Mouse (Mus musculus) kidney, postnatal 25 days (tissue): ENCODE results near the gene Smad5.

Experiments used
- DNase-seq, 2 experiments: peaks; one replicate each; pipeline ENCODE4 v3.0.0; 2021; ENCODE audit warnings: mixed read lengths in 2 of 2

Gene Smad5

DNA sequence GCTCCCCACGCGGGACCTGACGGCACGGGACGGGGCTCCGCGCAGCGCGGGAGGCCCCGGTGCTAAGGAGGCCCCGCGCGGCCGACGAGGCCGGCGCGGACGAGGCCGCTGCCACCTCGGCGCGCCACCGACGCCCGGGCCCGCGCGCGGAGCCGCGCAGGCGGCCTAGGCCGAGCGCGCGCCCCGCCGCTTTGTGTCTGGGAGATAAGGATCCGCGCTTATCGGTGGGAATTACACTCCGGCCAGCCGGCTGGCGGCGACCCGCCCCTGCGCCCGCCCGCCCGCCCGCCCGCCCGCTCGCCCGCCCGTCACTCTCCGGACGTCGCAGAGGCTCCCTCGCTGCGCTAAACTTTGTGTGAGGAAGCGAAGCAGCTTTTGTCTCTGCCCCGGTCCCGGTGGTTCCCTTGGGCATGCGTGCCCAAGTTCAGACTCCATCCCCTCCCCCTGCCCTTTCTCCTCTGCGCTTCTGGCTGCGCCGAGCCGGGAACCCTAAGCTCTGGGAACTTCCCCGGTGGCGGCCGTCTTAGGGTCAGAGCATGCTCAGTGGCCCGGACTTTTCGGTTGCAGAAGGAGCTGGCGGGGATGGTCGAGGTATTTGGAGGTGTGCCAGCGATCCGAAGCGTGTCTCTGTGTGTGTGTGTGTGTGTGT lies 536 bp downstream of the Smad5 start:
- DNase-seq = peak; percentile 87 to 92

DNA sequence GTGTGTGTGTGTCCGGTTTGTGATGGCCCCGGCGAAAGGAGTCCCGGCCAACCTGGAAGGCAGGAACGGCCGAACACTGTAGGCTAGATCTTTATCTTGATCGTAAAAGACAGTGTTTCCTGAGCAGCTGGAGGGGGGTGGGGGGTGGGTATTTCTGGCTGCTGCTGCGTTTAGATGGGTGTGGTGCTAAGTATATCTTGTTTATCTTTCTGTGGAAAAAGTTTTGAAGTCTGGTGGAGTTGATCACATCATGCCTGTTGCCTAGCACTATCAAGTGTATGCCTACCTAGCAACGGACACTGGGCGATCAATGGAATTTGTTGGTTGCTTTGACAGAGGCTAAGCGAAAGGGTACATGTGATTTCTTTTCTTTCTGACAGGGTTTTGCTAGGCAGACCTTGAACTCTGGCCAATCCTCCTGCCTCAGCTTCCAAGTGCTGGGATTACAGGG lies 1.1 kb downstream of the Smad5 start:
- DNase-seq = no peak

DNA sequence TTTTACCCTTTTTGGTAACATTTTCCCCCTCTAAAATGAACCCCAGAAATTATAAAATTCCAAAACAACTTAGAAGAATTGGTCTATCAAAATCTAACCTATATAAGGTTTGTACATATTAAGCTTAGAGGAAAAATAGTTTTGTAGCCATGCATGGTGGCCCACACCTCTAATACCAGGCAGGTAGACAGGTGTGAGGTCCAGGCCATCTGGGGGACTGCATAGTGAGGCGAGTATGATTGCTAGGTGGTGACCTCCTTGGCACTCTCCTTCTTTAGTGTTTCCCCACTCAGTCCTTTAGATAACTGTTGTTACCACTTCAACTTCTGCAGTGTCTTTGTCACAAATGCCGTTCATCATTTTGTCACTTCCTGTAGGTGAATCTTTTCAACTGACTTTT lies 1.8 kb downstream of the Smad5 start:
- no peak for DNase-seq

DNA sequence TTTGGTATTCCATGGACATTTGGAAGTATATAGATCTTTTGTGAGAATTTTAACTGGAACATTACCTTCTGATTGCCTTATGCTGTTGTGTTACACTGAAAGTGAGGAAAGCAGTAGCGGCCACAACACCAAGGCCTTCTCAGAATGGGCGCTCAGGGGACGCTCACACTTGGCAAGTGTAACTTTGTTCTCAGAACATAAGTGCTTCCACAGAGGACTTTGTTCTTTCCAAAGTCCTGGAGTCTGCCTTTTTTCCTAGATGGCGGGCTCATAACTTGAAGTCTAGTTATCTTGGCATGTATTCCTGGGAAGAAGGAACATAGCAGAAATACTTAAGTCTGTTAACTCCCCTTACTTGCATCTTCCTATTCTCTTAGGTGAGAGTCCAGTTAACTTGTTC lies 4.3 kb downstream of the Smad5 start:
- DNase-seq = peak; percentile 54 to 79

DNA sequence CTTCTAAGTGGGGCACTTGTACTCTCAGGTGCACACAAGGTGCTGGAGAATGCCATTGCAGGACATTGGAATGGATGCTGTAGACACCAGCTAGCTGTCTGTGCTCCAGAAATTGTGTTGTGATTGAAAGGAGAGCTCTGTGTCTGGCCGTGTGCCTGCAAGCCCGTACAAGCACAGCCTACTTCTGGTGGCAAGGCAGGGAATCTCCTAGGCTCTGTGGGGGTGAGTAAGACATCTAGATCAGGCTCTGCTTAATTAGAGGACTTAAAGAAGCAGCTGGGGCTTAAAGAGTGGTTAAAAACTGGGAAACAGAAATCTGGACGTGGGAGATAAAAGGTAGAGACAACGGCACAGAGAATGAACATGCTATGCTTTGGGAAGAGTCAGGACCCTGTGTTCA lies 4.8 kb downstream of the Smad5 start:
- no peak for DNase-seq

DNA sequence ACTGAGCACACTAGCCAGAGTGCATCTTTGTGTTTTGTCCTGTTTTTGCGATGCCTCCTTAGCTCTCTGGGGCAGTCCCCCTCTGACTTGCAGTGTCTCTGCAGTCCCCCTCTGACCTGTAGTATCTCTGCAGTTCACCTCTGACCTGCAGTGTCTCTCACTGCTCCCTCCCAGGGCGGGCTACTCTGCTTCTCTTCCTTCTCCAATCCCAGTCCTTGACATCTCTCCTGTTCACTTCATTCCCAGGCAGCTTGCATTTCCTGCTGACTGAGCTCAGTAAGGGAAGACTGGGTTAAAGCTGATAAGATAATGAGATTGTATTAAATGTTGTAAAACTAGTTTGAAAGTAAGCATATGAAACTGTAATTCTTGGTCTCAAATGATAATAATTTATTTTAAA lies 7.8 kb downstream of the Smad5 start:
- peak in 1 of 2 experiments; percentile 47 for DNase-seq

DNA sequence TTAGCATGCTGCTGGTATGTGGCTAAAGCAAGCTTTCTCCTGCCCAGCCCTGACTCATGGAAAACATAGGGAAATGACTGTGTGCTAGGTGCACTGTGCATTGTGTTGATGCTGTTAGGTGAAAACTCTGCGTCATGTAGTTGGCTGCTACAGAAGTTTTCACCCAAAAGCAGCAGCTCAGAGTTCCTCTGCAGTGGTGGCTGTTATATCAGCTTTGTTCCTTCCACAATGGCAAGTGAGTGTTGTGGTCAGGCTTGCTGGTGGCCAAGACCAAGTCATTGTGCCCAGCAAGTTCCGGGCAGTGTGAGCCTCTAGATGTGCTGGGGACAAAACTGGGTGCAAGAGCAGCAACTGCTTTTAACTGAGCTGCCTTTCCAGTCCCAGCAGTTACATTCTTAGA lies 9.4 kb downstream of the Smad5 start:
- DNase-seq = no peak

DNA sequence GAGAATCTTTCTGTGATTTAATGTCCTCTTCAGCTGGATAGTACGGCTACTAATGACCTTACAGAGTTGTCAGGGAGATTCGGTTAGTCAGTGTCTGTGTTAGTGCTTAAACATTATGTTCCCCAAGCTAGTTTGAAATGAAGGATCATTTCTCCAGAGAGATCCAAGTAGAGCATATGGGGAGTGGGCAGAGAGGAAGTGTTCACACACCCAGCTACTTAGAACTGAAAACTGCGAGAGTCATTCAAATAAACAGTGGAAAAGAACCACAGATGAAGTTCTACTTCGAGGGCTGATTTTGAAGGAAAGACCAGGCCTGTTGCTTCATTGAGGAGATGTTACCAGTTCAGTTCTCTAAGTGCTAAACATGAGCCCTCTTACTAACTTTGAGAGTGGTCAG lies 23.7 kb downstream of the Smad5 start:
- no peak for DNase-seq

DNA sequence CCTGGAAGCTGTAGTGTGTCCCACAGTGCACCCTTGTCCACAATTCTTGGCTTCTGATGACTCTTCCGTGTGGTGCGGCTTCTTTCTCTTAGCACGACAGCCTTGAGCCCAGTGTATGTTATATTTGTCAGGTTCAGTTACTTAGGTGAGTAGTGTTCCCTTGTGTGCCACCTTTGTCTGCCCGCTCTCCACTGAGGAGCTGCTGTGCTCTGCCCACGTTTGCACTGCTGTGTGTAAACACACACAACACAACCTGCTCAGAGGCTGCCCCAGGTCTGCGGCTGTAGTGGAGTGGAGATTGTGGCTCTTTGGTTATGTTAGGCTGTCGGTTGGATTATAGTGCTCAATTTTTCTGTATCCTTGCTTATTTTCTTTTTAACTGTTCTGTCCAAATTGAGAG lies 26.2 kb downstream of the Smad5 start:
- no peak for DNase-seq

DNA sequence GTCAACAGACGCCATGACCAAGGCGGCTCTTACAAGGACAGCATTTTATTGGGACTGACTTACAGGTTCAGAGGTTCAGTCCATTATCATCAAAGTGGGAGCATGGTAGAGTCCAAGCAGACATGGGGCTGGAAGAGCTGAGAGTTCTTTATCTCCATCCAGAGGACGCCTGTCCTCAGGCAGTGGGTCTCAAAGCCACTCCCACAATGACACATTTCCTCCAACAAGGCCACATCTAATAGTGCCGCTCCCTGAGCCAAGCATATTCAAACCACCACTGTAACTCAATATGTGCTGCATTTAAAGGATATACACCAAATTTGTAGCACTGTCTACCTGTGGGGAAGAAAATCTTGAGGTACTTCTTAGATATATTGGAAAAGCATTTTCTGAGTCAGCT lies 31.8 kb downstream of the Smad5 start:
- DNase-seq = no peak

DNA sequence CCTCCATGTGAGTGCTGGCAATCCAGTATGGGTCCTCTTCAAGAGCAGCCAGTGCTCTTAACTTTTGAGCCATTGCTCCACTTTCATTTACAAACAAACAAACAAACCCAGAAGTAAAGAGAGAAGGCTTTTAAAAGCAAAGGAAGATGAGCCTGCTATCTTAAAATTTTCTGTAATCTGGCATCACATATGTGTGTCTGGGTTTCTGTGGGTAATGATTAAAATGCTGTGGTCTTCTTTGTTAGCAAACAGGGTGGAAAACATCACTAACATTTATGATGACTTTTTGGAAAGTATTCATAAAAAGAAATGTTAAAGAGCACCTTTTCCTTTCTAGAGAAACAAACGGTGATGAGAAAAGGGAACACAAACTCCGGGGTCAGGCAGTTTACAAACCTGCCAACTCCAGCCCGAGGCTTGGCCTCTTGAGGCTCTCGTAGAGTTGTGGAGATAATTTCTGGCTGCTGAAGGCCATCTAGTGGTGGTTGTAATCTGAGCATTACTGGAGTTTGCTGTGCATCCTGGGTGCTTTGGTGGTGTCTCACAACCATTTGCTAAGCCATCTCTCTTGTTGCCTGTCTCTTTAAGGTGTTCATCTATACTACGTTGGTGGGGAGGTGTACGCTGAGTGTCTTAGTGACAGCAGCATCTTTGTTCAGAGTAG lies 32.5 kb downstream of the Smad5 start:
- peak in 1 of 2 experiments; percentile 52 for DNase-seq

DNA sequence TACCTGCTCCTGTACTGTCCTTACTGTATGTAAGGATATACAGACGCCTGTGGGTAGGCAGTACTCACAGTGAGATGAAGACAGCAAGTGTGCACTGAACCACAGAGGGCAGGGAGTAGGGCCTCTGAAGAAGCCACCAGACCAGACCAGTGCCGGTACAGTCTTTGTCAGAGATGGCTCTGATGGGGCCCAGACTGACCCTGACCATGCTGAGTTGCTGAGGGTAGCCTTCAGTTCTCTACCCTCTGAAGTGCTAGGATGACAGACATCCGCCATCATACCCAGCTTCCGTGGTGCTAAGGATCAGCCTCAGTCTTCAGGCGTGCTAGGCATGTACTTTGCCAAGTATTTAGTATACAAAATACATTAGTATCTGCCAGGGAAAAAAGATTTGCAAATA lies 36.7 kb downstream of the Smad5 start:
- no peak for DNase-seq

DNA sequence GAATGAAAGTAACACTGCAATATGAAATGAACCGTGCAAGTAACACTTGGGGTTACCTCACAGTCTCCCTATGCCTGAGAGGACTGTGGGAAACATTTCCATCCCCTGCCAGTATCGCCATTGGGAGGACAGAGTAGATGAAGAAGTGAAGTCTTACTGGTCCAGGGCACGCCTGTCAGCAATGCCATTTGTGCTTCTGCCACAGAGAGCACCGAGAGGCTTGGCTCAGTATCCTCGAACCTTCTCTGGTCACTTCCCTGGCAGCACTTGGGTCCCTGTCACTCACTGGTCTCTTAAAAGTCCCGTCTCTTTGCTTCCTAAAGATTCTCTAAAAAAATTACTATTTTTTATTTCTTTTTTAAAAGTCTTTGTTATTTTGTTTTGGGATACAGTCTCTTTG lies 37.7 kb downstream of the Smad5 start:
- DNase-seq = no peak

DNA sequence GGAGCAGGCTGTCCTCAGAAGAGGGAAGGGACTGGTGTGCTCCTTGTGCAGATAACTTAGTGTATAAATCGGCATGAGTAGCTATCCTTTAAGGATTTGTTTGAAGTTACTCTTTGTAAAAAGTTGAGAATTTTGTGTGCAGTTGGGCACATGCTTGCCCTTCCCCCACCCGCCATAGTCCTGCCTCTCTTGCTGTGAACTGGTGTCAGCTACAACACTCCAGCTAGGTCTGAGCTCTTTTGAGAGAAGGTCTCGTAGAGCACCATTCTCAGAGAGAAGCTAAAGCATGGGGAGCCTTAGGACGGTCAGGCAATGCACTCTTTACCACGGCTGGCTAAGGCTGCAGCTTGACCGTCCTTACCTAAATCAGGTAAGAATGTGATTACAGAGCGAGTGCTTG lies 38.9 kb downstream of the Smad5 start:
- no peak for DNase-seq

DNA sequence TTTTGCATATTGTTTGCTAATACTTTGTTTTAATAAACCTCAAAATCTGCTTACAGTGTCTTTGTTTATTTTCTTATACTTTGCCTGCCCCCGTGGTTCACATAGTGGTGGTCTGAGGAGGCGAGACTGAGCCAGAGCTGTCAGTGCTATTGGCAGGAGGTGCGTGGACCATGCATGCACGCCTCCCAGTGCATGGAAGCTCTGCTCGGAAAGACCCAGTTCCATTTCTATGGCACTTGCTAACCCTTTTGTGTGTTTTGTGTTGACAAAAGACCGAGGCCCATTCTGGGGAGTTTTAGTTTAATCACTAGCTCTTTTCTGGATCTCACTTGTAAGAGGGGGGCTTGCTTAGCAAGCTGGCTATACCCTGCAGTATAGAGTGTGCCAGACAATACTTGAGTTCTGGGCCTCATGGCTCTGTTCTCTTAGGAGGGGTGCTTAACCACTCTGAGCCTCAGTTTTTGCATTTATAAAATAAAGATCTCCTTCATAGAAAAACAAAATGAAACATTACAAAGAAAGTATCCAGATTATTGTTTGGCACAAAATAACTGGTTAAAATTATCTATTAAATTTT lies 39.6 kb downstream of the Smad5 start:
- no peak for DNase-seq

DNA sequence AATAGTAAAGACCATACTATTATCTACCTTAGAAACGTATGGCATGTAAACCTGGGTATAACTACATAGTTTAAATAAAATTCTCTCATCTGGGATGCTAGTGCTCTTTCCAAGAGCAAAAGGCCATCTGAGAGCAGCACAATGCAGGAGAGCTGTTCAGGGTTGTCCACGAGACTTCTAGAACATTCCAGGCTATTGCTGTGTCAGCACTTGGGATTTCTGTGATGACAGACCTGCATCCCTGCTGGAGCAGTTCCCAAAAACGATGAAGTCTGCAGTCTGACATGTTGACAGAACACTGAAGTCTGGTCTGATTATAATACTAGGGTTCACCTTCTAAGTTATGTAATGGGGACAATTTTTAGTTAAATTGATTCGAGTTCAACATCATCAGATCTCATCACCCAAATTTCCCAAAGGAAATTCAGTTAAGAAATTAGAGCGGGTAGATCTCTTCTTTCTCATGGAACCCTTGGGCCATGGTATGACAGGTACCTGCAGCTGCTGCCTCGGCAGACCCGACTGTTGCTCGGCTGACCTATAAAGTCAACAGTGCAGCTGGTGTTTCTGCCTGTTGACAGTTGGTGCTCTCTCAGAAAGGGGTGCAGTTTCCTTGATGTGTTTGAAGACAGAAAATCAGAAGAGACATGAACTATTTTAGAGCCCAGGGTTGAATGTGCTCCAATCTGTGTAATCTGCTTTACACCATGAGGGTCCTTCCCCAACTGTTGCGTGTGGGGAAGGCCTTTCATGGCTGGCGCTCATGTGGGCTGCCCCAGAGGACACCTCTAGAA lies 44.1 kb downstream of the Smad5 start:
- peak in 1 of 2 experiments; percentile 27 for DNase-seq

DNA sequence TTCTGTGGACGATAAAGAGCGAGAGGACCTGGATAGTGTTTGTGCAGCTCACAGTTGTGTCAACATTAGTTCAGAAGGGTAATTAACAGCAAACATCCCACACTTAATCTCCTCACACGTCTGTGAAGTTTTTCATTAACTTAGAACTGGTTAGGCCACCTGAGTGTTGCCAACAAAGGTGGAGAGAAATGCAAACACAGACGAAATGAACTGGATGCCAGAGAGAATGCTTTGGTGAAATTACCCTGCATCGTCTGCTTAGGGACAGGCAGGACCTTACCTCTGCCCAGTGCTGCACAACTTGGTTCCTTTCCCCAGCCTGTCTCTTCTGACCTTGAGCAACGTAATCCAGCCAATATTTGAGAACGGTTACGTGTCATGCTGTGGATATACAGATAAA lies 44.7 kb downstream of the Smad5 start:
- DNase-seq = peak in 1 of 2 experiments; percentile 43

DNA sequence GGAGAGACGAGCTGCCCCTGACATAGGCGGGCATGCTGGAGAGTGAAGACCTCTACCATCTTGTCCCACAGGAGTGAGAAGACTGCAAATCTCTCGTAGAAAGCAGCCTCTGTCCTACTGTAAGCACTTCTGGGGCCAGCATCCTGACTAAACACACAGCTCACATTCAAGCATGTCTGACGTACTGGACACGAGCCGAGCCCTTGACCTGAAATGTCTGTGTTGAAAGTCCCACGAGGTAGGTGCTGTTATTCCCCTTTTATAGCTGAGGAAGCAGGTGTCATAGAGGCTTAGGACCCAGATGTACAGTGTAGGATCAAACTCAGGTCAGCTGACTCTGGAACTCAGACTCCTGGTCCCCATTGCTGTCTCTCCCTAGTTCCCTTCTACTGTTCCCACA lies 46.6 kb downstream of the Smad5 start:
- no peak for DNase-seq

DNA sequence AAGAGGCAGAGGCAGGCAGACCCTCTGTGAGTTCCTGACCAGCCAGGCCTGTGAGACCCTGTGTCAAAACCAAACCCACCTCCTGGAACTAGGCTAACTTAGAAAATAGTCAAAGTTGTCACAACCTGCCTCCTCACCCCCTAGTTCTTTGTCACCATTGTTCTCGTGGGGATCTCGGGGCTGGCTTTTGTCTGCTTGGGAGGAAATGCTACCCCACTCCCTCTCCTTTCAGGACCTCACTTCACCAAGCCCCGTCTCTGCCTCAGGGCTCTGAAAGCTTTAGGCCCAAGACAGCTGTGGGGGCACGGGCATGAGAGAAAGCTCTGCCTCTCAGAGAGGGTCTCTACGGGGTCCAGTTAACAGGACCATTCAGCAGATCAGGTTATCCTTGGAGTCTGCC lies 49.0 kb downstream of the Smad5 start:
- DNase-seq = no peak

DNA sequence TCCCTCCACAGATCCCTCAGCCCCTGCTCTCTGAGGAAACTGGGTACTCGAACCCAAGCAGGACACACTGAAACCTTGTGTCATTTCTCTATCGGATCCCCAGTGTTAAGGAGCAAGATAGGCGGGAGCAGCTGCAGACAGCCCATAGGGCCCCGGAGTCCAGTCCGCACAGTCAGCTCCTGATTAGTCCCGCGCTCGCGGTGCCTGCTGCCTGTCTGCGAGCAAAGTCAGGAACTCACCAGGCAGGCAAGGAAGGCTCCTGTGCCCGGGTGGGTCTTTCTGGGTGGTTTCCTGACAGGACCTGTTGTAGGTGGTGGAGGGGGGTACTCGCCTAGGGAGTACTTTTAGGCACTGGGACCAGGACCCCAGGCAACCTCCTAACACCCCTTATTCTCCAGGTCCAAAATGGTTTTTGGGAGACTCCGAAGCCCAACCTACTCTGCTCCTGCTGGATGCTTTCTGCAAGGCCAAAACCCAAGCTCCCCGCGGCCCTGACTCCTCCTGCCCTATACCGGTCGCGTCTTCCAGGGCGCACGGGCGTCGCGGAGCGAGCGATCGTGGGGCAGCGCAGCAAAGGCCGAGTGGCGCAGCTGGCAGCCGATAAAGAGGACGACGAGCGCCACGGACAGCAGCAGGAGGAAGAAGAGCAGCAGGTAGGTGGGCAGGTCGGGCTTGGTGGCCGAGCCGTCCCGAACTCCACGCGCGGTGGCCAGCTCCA lies 49.8 kb downstream of the Smad5 start:
- DNase-seq = no peak

DNA sequence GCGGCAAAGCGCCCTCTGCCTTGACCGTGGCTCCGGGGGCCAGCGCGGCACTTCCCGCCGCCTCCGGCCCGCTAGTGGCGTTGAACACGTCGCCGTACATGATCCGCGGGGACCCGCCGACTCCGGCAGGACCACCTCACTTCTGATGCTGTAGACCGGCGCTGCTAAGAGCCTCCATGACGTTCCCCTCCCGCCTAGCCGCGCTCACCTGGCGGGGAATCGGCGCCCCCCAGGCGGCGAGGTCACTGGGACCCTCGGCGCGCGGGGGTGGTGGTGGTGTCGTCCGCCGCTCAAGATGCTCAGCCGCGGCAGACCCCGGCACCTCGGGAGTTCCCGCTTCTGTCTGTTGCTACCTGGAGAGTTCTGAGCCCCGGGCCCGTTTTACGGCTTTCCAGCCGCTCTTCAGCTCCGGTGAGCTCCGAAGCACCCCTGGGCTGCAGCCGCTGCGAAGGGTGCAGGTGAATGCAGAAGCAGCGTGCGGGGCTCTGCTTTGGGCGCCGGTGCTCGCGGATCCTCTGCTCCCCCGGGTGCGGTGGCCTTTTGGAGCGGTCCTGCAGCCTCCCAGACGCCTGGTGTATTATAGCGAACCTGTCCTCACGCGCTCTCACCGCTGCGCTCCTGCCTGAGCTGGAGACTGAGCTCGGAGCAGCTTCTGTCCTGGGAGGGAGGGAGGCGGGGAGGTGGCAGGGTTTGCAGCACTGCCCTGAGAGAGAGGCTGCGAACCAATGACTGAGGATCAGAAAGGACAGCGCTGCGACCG lies 50.6 kb downstream of the Smad5 start, which contains the start of gene Gm45623:
TSS of gene Gm45623 (minus strand) at position 636 of the 760 bp plus-strand sequence.
- no peak for DNase-seq

DNA sequence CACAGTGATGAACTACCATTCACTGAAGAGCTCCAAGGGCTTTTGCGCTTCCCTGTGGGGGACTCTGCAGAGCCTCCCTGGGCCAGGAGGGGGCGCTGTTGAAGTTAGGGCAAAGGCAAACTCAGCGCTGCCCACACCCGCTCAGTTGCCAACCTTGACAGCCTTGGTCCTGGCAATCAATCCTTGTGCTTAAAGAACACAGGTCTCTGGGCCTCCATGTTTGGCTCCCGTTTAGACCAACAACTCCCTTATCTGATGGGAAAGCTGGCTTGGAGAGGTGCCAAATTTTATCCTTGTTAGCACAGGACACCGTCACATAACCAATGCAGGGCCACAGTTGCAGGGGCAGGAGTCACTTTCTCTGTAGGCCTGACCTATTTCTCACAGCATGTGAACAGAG lies 53.1 kb downstream of the Smad5 start:
- peak; percentile 47 to 66 for DNase-seq
